Mouse (Mus musculus) liver, postnatal 0 days (tissue): ENCODE measurements at regions not wholly inside any gene's neighbourhood (a gene's known extent, or its start where the extent isn't known, plus 50 kb on each side); places are given as distances from the start of the nearest gene placed in this dataset.

Experiments used
- CTCF ChIP-seq: sonication (generic); IDR thresholded peaks from 2 replicates; pipeline ENCODE4 v1.5.1; 2016; ENCODE audit warnings: antibody characterized with exemption, low read depth
- EP300 ChIP-seq: IDR thresholded peaks from 2 replicates; pipeline ENCODE4 v1.6.1; 2016; ENCODE audit warnings: antibody characterized with exemption, low read depth, mild to moderate bottlenecking

GRCm38 (mm10) chr9:115666530-115666929 is 242.7 kb upstream of the Gadl1 start:
- TF ChIP-seq EP300 = no peak
- TF ChIP-seq CTCF = no peak
